Mouse (Mus musculus): Measurements from ENCODE around the gene Fut9. TPM values are rescaled to one million over a fixed set of nuclear protein-coding genes. Genes with fewer than 3 reads are reported as not detected.

Fut9 gene
- polyA plus RNA-seq (2012): not detected in 2 replicates

GRCm38 (mm10) chr4:25799476-25800283 lies at the start of gene Fut9:
TSS of gene Fut9 (minus strand) at chr4:25800244.

